Mouse (Mus musculus): ENCODE results near the gene Ier2. TPM values are rescaled to one million over a fixed set of nuclear protein-coding genes. Genes with fewer than 3 reads are reported as not detected.
"Not testable (repeated sequence)": the region's sequence is repeated elsewhere in the genome, so short reads cannot be mapped to it uniquely, and the experiment has no call there.

The Ier2 gene
- polyA plus RNA-seq, 1 experiment from 2014 or later = 16.0 TPM

DNA sequence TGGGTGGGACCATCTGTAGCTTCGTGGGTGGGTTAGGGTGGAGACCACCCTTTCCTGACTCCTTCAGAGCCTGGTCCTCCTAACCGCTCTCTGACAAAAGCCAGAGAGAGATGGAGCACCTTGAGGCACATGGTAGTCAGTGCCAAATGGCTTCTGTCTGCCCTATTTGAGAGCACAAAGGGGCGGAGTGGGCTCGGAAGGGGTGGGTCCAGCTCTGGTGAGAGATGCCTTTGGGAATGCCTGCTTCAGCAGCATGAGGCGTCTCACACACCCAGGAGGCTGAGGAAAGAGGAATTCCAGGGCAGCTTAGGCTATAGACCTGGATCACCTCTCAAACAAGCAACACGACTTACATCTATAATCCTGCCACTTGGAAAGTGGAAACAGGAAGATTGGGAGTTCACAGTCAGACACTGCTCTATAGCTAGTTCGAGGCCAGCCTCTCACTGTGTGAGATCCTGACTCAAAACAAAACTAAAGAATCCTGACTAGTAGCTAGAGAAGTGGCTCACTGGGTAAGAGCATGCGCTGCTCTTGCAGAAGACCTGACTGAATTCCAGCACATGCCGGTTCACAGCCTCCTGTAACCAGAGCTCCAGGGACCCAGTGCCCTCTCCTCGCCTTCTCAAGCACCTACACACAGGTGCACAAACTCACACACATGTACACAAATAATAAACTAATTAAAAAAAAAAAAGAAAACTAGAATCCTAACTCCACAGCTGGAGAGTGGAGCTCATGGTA, 28.6 kb downstream of the Ier2 start:
- WGBS = 52% methylated on average over 10 of the region's 10 CpGs
- no peak for DNase-seq
- H3K9me3 ChIP-seq (ENCODE audit: control insufficient read depth, low read length) = no peaks in the 10 kb centered on the region
- H3K36me3 ChIP-seq (ENCODE audit: control insufficient read depth, insufficient read depth, low read length) = peaks cover 36% of the 10 kb centered on the region
- no peak overlapping the region for H3K4me3 ChIP-seq (replicated peaks; ENCODE audit: low read depth, low read length)
- H3K27me3 ChIP-seq (ENCODE audit: control insufficient read depth, insufficient read depth, low read length) = no peaks in the 10 kb centered on the region
- peak overlapping the region; percentile 86 for H3K27ac ChIP-seq (replicated peaks; ENCODE audit: low read depth, low read length)
- H3K4me1 ChIP-seq (ENCODE audit: control insufficient read depth, insufficient read depth, low read length) = peaks cover 23% of the 10 kb centered on the region
- no peak overlapping the region for H3K4me2 ChIP-seq (ENCODE audit: low read length)
- no peak for ATAC-seq (ENCODE audit: low FRiP score, low TSS enrichment)
- no peak overlapping the region for H3K9ac ChIP-seq (replicated peaks; ENCODE audit: low read length)

DNA sequence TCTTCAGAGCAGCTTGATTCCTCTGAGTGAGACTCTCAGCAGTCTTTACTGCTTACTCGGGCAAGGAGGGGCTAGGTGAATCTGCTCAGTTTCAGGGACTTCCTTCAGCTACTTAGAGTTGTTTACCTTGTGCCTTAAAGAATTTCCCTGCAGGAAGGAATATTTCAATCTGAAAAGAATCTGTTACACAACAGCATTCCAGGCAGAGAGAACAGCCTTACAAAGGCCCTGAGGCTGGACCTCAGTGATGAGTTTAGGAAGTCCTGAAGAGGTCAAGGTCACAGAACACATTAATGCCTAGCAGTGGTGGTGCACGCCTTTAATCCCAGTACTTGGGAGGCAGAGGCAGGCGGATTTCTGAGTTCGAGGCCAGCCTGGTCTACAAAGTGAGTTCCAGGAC, 30.8 kb downstream of the Ier2 start:
- no peak for ATAC-seq (ENCODE audit: low FRiP score, low TSS enrichment)
- H3K4me1 ChIP-seq (ENCODE audit: control insufficient read depth, insufficient read depth, low read length) = peaks cover 15% of the 10 kb centered on the region
- H3K4me3 ChIP-seq (replicated peaks; ENCODE audit: low read depth, low read length) = no peak overlapping the region
- 89% methylated on average over 4 of the region's 4 CpGs for WGBS
- H3K36me3 ChIP-seq (ENCODE audit: control insufficient read depth, insufficient read depth, low read length) = peaks cover 37% of the 10 kb centered on the region
- no peak overlapping the region for H3K9ac ChIP-seq (replicated peaks; ENCODE audit: low read length)
- H3K27me3 ChIP-seq (ENCODE audit: control insufficient read depth, insufficient read depth, low read length) = no peaks in the 10 kb centered on the region
- H3K9me3 ChIP-seq (ENCODE audit: control insufficient read depth, low read length) = no peaks in the 10 kb centered on the region
- H3K4me2 ChIP-seq (ENCODE audit: low read length) = no peak overlapping the region
- no peak for DNase-seq
- no peak overlapping the region for H3K27ac ChIP-seq (replicated peaks; ENCODE audit: low read depth, low read length)

- Histone ChIP-seq H3K36me3 (ENCODE audit: control insufficient read depth, insufficient read depth, low read length) (peaks cover 38% of the 10 kb centered on the region), H3K4me1 (ENCODE audit: control insufficient read depth, insufficient read depth, low read length) (peaks cover 6% of the 10 kb centered on the region), H3K4me2 (ENCODE audit: low read length) (no peak overlapping the region), H3K9me3 (ENCODE audit: control insufficient read depth, low read length) (no peaks in the 10 kb centered on the region), H3K27ac (replicated peaks; ENCODE audit: low read depth, low read length) (no peak overlapping the region), H3K9ac (replicated peaks; ENCODE audit: low read length) (no peak overlapping the region), H3K27me3 (ENCODE audit: control insufficient read depth, insufficient read depth, low read length) (no peaks in the 10 kb centered on the region), H3K4me3 (replicated peaks; ENCODE audit: low read depth, low read length) (no peak overlapping the region)
- 86% methylated on average over 4 of the region's 4 CpGs for WGBS
- DNase-seq (no peak), ATAC-seq (ENCODE audit: low FRiP score, low TSS enrichment) (no peak)
Observed at GRCm38 (mm10) chr8:84630145-84630544, 32.5 kb downstream of the Ier2 start.

- Histone ChIP-seq H3K27ac (replicated peaks; ENCODE audit: low read depth, low read length) (no peak overlapping the region), H3K36me3 (ENCODE audit: control insufficient read depth, insufficient read depth, low read length) (peaks cover 38% of the 10 kb centered on the region)
Observed at GRCm38 (mm10) chr8:84629586-84629985, 33.1 kb downstream of the Ier2 start.

GRCm38 (mm10) chr8:84623425-84623824, 39.2 kb downstream of the Ier2 start:
- not testable (repeated sequence) for ATAC-seq (ENCODE audit: low FRiP score, low TSS enrichment)

More at GRCm38 (mm10) chr8:84629586-84629985, 33.1 kb downstream of the Ier2 start:
- 87% methylated on average over 11 of the region's 11 CpGs for WGBS
- Histone ChIP-seq H3K4me1 (ENCODE audit: control insufficient read depth, insufficient read depth, low read length) (peaks cover under 1% of the 10 kb centered on the region), H3K27me3 (ENCODE audit: control insufficient read depth, insufficient read depth, low read length) (no peaks in the 10 kb centered on the region), H3K9me3 (ENCODE audit: control insufficient read depth, low read length) (no peaks in the 10 kb centered on the region), H3K4me2 (ENCODE audit: low read length) (no peak overlapping the region), H3K9ac (replicated peaks; ENCODE audit: low read length) (no peak overlapping the region), H3K4me3 (replicated peaks; ENCODE audit: low read depth, low read length) (no peak overlapping the region)
- DNase-seq = no peak
- no peak for ATAC-seq (ENCODE audit: low FRiP score, low TSS enrichment)

DNA sequence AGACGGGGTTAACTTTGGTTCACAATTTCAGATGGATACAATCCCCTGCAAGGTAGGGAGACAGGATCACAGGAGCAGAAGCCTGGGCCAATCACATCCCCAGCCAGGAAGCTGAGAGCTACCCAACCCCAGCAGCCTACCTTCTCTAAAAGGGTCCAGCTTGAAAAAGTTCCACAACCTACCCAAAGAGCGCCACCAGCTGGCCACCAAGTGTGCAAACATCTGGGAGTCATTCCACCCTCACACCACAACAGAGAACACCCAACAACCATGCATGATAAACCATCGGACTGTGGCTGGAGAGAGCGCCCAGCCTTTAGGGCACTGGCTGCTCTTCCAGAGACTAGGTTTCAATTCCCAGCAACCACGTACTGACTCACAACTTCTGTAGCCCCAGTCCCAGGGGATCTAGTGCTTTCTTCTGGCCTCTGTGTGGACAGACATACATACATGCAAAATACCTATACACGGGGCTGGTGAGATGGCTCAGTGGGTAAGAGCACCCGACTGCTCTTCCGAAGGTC, 41.5 kb downstream of the Ier2 start:
- WGBS = 73% methylated on average over 8 of the region's 8 CpGs

More at GRCm38 (mm10) chr8:84623425-84623824, 39.2 kb downstream of the Ier2 start:
- not testable (repeated sequence) for H3K4me2 ChIP-seq (ENCODE audit: low read length); H3K4me3 ChIP-seq (replicated peaks; ENCODE audit: low read depth, low read length); H3K9ac ChIP-seq (replicated peaks; ENCODE audit: low read length); H3K36me3 ChIP-seq (ENCODE audit: control insufficient read depth, insufficient read depth, low read length); H3K4me1 ChIP-seq (ENCODE audit: control insufficient read depth, insufficient read depth, low read length); H3K27me3 ChIP-seq (ENCODE audit: control insufficient read depth, insufficient read depth, low read length); H3K9me3 ChIP-seq (ENCODE audit: control insufficient read depth, low read length); DNase-seq; H3K27ac ChIP-seq (replicated peaks; ENCODE audit: low read depth, low read length)
- 87% methylated on average over 4 of the region's 4 CpGs for WGBS

GRCm38 (mm10) chr8:84617005-84617404, 45.6 kb downstream of the Ier2 start:
- 0 out of 2 replicates have a peak, but pooled peaks have one; percentile 48 for ATAC-seq (ENCODE audit: low FRiP score, low TSS enrichment)
- DNase-seq = no peak
- no peaks in the 10 kb centered on the region for H3K4me1 ChIP-seq (ENCODE audit: control insufficient read depth, insufficient read depth, low read length)
- no peaks in the 10 kb centered on the region for H3K9me3 ChIP-seq (ENCODE audit: control insufficient read depth, low read length)
- H3K4me3 ChIP-seq (replicated peaks; ENCODE audit: low read depth, low read length) = no peak overlapping the region
- H3K27ac ChIP-seq (replicated peaks; ENCODE audit: low read depth, low read length) = no peak overlapping the region
- H3K4me2 ChIP-seq (ENCODE audit: low read length) = no peak overlapping the region
- peaks cover 3% of the 10 kb centered on the region; the same call in 1 of the 2 replicates for H3K36me3 ChIP-seq (ENCODE audit: control insufficient read depth, insufficient read depth, low read length)
- no peaks in the 10 kb centered on the region for H3K27me3 ChIP-seq (ENCODE audit: control insufficient read depth, insufficient read depth, low read length)
- no peak overlapping the region for H3K9ac ChIP-seq (replicated peaks; ENCODE audit: low read length)
- WGBS = 42% methylated on average over 22 of the region's 22 CpGs

More for the DNA sequence above, 41.5 kb downstream of the Ier2 start:
- ATAC-seq (ENCODE audit: low FRiP score, low TSS enrichment) (no peak), DNase-seq (no peak)
- no peak overlapping the region for H3K4me2 ChIP-seq (ENCODE audit: low read length)
- H3K9ac ChIP-seq (replicated peaks; ENCODE audit: low read length) = no peak overlapping the region
- no peak overlapping the region for H3K27ac ChIP-seq (replicated peaks; ENCODE audit: low read depth, low read length)
- H3K27me3 ChIP-seq (ENCODE audit: control insufficient read depth, insufficient read depth, low read length) = no peaks in the 10 kb centered on the region
- peaks cover 3% of the 10 kb centered on the region; the same call in 1 of the 2 replicates for H3K36me3 ChIP-seq (ENCODE audit: control insufficient read depth, insufficient read depth, low read length)
- no peaks in the 10 kb centered on the region for H3K9me3 ChIP-seq (ENCODE audit: control insufficient read depth, low read length)
- no peak overlapping the region for H3K4me3 ChIP-seq (replicated peaks; ENCODE audit: low read depth, low read length)
- H3K4me1 ChIP-seq (ENCODE audit: control insufficient read depth, insufficient read depth, low read length) = no peaks in the 10 kb centered on the region

- Histone ChIP-seq H3K27me3 (ENCODE audit: control insufficient read depth, insufficient read depth, low read length) (no peaks in the 10 kb centered on the region), H3K27ac (replicated peaks; ENCODE audit: low read depth, low read length) (no peak overlapping the region), H3K4me2 (ENCODE audit: low read length) (no peak overlapping the region), H3K9me3 (ENCODE audit: control insufficient read depth, low read length) (no peaks in the 10 kb centered on the region), H3K4me3 (replicated peaks; ENCODE audit: low read depth, low read length) (no peak overlapping the region), H3K9ac (replicated peaks; ENCODE audit: low read length) (no peak overlapping the region), H3K36me3 (ENCODE audit: control insufficient read depth, insufficient read depth, low read length) (peaks cover 3% of the 10 kb centered on the region; the same call in 1 of the 2 replicates), H3K4me1 (ENCODE audit: control insufficient read depth, insufficient read depth, low read length) (no peaks in the 10 kb centered on the region)
- ATAC-seq (ENCODE audit: low FRiP score, low TSS enrichment) (peak; percentile 17; the same call in 1 of the 2 replicates), DNase-seq (no peak)
- 28% methylated on average over 22 of the region's 22 CpGs for whole genome bisulfite sequencing
Observed at GRCm38 (mm10) chr8:84615666-84616485, 46.8 kb downstream of the Ier2 start.

Data from midbrain, embryonic 14.5 days (tissue).